Mouse (Mus musculus) kidney, postnatal 0 days (tissue): Measurements from ENCODE around the gene Ltbp4. TPM values are rescaled to one million over a fixed set of nuclear protein-coding genes. Genes with fewer than 3 reads are reported as not detected.

Source experiments
- ATAC-seq: fragments of 200-750 bp; cut with Nextera tagmentation; replicated peaks from 2 replicates; pipeline ENCODE4 v1.8.0; 2017; ENCODE audit warnings: low read depth, moderate number of reproducible peaks, moderate TSS enrichment, moderate library complexity; ENCODE audit not compliant: low FRiP score
- DNase-seq: peaks from one replicate; pipeline ENCODE4 v3.0.0-alpha.2; 2016; ENCODE audit warnings: low spot score
- H3K27ac ChIP-seq: fragments of 300-500 bp; sonication (generic); 2 replicates; pipeline ENCODE4 v1.5.1; 2014; ENCODE audit warnings: mild to moderate bottlenecking
- H3K27me3 ChIP-seq: fragments of 300-500 bp; sonication (generic); 2 replicates; pipeline ENCODE4 v1.6.1; 2014; ENCODE audit warnings: low read length, mixed read lengths; ENCODE audit not compliant: insufficient read depth
- H3K36me3 ChIP-seq: fragments of 300-500 bp; sonication (generic); 2 replicates; pipeline ENCODE4 v1.6.1; 2014; ENCODE audit warnings: low read length, mixed read lengths; ENCODE audit not compliant: insufficient read depth
- H3K4me1 ChIP-seq: fragments of 300-500 bp; sonication (generic); replicated peaks from 2 replicates; pipeline ENCODE4 v1.6.1; 2014; ENCODE audit warnings: antibody characterized with exemption, low read length, mixed read lengths; ENCODE audit not compliant: insufficient read depth
- H3K4me2 ChIP-seq: fragments of 300-500 bp; sonication (generic); 2 replicates; pipeline ENCODE4 v1.6.1; 2014; ENCODE audit warnings: mild to moderate bottlenecking, low read length, moderate library complexity, mixed read lengths
- H3K4me3 ChIP-seq: fragments of 300-500 bp; sonication (generic); replicated peaks from 2 replicates; pipeline ENCODE4 v1.5.1; 2014; ENCODE audit warnings: low read depth, low read length
- H3K9ac ChIP-seq: fragments of 300-500 bp; sonication (generic); 2 replicates; pipeline ENCODE4 v1.6.1; 2014; ENCODE audit warnings: low read depth, low read length
- H3K9me3 ChIP-seq: fragments of 300-500 bp; sonication (generic); replicated peaks from 2 replicates; pipeline ENCODE4 v1.6.1; 2016; ENCODE audit warnings: low read length, inconsistent platforms, mixed read lengths
- CTCF ChIP-seq: IDR thresholded peaks from 2 replicates; pipeline ENCODE4 v1.5.1; 2016; ENCODE audit warnings: antibody characterized with exemption, low read depth, mild to moderate bottlenecking, moderate library complexity
- WGBS: fragments of 180-500 bp; shearing (Covaris S2); extraction: QIAGEN DNeasy Blood & Tissue Kit; methylation state at CpG from one replicate; pipeline ENCODE4 v1.1.7; 2014; 5-methylcytosine and 5-hydroxymethylcytosine counted together
- polyA plus RNA-seq: library from polyadenylated mRNA; unstranded; fragments of >200 nt; fragmentation: Nextera tagmentation; extraction: Ambion mirVana; gene quantifications from 2 replicates; pipeline ENCODE4 v1.2.1, GENCODE M21; 2015

Gene Ltbp4
- polyA plus RNA-seq, 1 experiment from 2014 or later, result 41.7 TPM

DNA sequence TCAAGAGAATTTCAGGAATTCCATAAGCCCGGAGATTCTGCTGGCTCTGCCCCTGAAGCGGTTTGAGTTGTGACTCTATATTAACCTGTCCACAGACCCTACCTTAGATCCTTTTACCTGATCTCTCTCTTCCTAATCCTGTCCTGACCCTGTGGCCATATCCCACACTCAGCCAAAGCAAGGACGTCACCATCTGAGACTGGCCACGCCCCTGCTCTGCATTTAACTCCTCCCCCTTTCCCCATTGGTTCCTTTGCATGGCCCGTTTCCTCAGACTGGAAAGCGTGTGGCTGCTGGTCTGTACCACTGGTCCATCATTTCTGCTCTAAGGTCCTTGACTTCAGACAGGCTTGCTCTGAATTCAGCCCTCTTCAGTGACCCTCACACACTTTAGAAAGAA is 8.0 kb upstream of the Ltbp4 start:
- H3K9me3 ChIP-seq, result no peaks in the 10 kb centered on the region
- no peaks in the 10 kb centered on the region for H3K4me1 ChIP-seq
- H3K9ac ChIP-seq, result no peak overlapping the region
- no peak overlapping the region for H3K4me3 ChIP-seq
- DNase-seq (no peak), ATAC-seq (peak; percentile 41; the same call in 1 of the 2 replicates)
- H3K36me3 ChIP-seq, result peaks cover 9% of the 10 kb centered on the region; the same call in 1 of the 2 replicates
- TF ChIP-seq CTCF, result no peak
- no peaks in the 10 kb centered on the region for H3K27me3 ChIP-seq
- WGBS, result 24% methylated on average over 6 of the region's 6 CpGs
- H3K27ac ChIP-seq, result no peak overlapping the region
- no peak overlapping the region for H3K4me2 ChIP-seq

DNA sequence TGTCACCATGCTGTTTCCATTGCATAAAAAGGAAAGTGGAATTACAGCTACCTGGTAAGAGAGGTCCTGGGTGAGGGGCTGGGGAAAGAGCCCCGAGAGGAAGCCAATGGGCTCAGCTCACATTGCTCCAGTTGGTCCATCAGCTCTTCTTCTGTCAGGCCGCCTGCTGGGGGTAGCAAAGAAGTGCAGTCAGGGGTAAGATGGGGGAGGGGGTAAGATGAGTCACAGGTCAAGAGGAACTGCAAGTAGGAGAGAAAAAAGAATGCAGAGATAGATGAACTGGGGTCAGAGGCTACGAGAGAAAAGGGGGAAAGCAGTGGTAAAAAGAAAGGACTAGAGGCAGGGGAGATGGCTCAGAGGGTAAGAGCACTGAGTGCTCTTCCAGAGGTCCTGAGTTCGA is 5.1 kb upstream of the Ltbp4 start:
- 53% methylated on average over 4 of the region's 4 CpGs for WGBS
- ATAC-seq, result no peak
- H3K27ac ChIP-seq, result no peak overlapping the region
- H3K9ac ChIP-seq, result no peak overlapping the region
- H3K9me3 ChIP-seq, result no peaks in the 10 kb centered on the region
- H3K4me2 ChIP-seq, result no peak overlapping the region
- H3K4me1 ChIP-seq, result no peaks in the 10 kb centered on the region
- no peak overlapping the region for H3K4me3 ChIP-seq
- H3K36me3 ChIP-seq, result no peaks in the 10 kb centered on the region
- TF ChIP-seq CTCF, result peak; percentile 44; the same call in 1 of the 2 replicates
- no peak for DNase-seq
- no peaks in the 10 kb centered on the region for H3K27me3 ChIP-seq

DNA sequence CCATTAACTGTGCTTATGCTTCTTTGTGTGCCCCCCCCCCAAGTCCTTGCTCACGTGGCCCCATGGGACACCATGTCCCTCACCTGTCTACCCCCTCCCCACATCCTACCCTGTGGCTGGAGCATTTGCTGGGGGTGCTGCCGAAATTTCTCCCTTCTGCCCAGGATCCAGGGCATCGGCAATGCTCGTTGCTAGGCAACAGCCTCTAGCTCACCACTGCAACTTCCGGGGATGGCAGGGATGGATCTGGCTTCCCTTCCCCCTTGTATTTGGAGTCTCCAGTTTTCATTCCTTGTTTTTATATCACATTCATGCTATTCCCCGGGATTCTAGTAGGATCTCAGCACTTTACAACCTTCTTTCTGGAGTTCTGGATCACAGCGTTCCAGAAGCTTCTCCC is 2.0 kb upstream of the Ltbp4 start:
- Histone ChIP-seq H3K9me3 (no peaks in the 10 kb centered on the region), H3K9ac (no peak overlapping the region), H3K27me3 (peaks cover under 1% of the 10 kb centered on the region), H3K4me3 (no peak overlapping the region), H3K4me1 (peaks cover under 1% of the 10 kb centered on the region; the same call in 1 of the 2 replicates), H3K27ac (no peak overlapping the region), H3K36me3 (no peaks in the 10 kb centered on the region), H3K4me2 (no peak overlapping the region)
- DNase-seq (no peak), ATAC-seq (no peak)
- 37% methylated on average over 7 of the region's 7 CpGs for WGBS
- TF ChIP-seq CTCF, result no peak

DNA sequence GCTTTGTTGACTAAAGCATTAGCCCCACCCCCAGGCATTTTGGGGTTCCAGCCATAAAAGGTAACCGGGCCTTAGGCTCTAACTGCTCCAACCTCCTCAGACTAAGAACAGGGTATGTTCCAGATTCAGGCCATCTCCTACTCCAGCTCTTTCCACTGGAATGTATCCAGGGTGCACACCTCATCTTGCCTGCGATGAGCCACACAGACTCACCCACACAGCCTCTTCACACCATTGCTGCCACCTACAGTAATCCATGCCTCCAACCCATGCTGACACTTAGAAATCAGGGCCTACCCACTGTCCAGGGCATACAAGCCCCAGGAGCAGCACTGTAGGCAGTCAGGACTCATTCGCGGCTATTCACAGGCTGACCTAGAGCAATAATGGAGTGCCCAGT is 1.6 kb upstream of the Ltbp4 start:
- ATAC-seq (no peak), DNase-seq (no peak)
- H3K4me2 ChIP-seq, result no peak overlapping the region
- no peaks in the 10 kb centered on the region for H3K9me3 ChIP-seq
- WGBS, result 71% methylated on average over 4 of the region's 4 CpGs
- peaks cover 5% of the 10 kb centered on the region; the same call in 1 of the 2 replicates for H3K4me1 ChIP-seq
- H3K4me3 ChIP-seq, result no peak overlapping the region
- no peaks in the 10 kb centered on the region for H3K36me3 ChIP-seq
- no peak overlapping the region for H3K9ac ChIP-seq
- no peak overlapping the region for H3K27ac ChIP-seq
- TF ChIP-seq CTCF, result no peak
- peaks cover 4% of the 10 kb centered on the region for H3K27me3 ChIP-seq

DNA sequence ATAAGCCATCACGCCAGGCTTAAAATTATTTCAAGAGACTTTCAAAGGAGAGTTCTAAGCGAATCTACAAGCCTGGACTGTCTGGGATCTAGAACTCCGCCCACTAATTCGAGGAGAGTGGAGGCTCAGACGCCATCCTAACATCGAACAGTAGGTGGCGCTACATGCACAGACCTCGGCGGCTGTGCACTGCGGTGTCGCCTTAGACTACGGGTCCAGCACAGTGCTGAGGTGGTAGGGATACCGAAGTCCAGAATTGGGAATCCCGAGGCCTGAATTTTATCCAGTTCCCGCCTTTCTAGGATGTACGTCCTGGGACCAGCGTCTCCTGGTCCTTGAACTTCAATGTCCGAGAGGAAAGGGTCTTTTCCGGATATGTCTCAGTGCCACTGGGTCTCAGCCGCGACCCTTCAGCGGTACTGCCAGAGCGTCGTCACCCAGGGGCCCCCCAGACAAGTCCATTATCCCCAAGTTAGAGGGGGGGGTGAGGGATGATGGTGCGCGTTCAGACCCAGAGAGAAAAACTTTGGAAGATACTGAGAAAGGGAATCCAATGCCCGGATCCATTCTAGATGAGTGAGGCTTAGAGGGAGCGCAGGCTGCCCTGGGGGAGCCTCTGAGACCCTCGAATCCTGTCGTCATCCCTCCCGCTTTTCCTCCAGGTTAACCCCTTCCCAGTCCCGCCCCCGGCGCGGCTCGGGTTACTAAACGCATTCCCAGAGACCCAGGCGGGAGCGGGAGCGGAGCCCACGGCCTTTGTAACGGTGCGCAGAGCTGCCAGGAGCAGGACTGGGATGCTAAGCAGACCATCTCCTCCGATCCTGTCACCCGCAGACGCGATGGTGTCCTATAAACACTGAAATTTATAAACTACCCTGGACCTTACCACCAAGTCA is 1.3 kb downstream of the Ltbp4 start:
- no peak overlapping the region for H3K9ac ChIP-seq
- peak; percentile 95 for DNase-seq
- H3K27ac ChIP-seq, result no peak overlapping the region
- no peaks in the 10 kb centered on the region for H3K36me3 ChIP-seq
- H3K27me3 ChIP-seq, result peaks cover 8% of the 10 kb centered on the region
- peak overlapping the region; percentile 20 for H3K4me3 ChIP-seq
- peaks cover 12% of the 10 kb centered on the region for H3K4me1 ChIP-seq
- peak; percentile 97 for TF ChIP-seq CTCF
- under 1% methylated on average over 47 of the region's 47 CpGs for WGBS
- peak; percentile 73; the same call in 1 of the 2 replicates for ATAC-seq
- H3K9me3 ChIP-seq, result no peaks in the 10 kb centered on the region
- H3K4me2 ChIP-seq, result peak overlapping the region; percentile 56

DNA sequence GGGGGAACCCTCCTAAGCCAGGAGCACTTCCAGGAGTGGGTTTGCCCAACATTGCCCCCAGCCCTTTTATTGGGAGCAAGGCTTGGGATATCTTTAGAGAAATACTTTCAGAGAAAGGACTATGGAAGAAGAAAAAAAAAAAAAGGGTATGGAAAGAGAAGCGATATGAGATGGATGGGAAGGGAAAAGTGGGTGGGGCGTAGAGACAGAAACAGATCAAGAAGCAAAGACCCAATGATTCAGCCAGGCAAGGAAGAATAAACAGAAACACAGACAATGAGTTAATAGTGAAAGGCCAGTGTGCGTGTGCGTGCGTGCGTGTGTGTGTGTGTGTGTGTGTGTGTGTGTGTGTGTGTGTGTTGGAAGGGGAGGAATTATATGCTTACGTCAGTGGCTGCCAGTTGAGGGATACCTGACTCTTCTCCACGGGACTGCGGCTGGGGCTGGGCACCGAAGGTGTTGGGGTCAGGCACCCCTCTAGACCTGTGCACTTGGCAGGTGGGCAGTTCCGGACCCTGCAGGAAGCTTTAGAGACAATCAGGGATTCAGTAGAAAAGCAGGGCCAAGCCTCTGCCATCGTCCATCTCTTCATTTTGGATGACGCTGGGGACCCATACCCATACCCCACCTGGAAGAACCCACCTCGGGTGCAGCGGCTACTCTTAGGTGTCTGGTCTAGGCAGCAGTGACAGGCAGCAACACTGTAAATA is 2.3 kb downstream of the Ltbp4 start:
- H3K4me3 ChIP-seq, result no peak overlapping the region
- no peak overlapping the region for H3K9ac ChIP-seq
- no peak for TF ChIP-seq CTCF
- H3K27ac ChIP-seq, result no peak overlapping the region
- peaks cover 8% of the 10 kb centered on the region for H3K27me3 ChIP-seq
- H3K36me3 ChIP-seq, result no peaks in the 10 kb centered on the region
- no peaks in the 10 kb centered on the region for H3K9me3 ChIP-seq
- 56% methylated on average over 15 of the region's 15 CpGs for WGBS
- ATAC-seq, result no peak
- no peak overlapping the region for H3K4me2 ChIP-seq
- no peak for DNase-seq
- peaks cover 12% of the 10 kb centered on the region for H3K4me1 ChIP-seq
